In the genomic region with DNA sequence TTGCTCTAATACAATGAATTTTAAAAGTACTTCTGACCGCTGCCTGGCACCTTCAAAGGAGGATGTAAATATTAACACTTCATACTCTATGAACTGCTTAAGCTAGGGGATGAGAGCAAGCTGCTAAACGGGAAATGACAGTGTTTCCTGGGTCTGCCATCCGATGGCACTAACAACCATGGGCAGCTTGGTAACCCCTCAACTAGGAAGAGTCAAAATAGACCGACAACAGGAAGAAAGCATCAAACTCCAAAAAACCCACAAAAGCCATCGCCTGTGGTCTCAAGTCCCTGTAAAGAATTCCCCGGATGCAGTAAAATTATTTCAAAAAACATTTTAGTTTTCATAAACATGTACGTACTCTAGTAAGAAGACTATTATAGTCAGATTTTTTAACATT, we compare ENCODE assay signal across 26 mouse cellular contexts.
DNase-seq lines count a peak whose midpoint lies in the region; ATAC-seq lines count a peak whose summit lies in the region.
"Had no signal": no experiment of that assay in that cellular context is flagged by ENCODE, and none has a peak within 500 bp of the region (broad histone marks: within the 10 kb centered on the region; RNA-seq: fewer than 3 reads in every experiment).

No protein-coding gene starts in this region.

- no peaks in the 10 kb centered on the region for H3K27me3 ChIP-seq in megakaryocyte, embryonic 14.5 days (replicated peaks)
- H3K27me3 ChIP-seq: embryonic facial prominence, embryonic 13.5 days; forebrain, embryonic 13.5 days; heart, embryonic 12.5 days; heart, embryonic 15.5 days had no signal

- peak overlapping the region; percentile 74 for H3K4me3 ChIP-seq in megakaryocyte, embryonic 14.5 days (replicated peaks)
- H3K4me3 ChIP-seq: embryonic facial prominence, embryonic 10.5 days; embryonic facial prominence, embryonic 13.5 days; forebrain, embryonic 10.5 days; forebrain, embryonic 13.5 days; gastrocnemius, adult 2 months; heart, embryonic 12.5 days; heart, embryonic 15.5 days had no signal

- no peak for ATAC-seq in megakaryocyte, adult 5-6 weeks (ENCODE audit: poor library complexity, severe bottlenecking)
- peak; percentile 44 for ATAC-seq in CD4-positive, CD25-positive, alpha-beta regulatory T cell, adult 4 months
- peak; percentile 21 for ATAC-seq in inflammation-experienced regulatory T-cells, adult 6 months
- ATAC-seq: forebrain, embryonic 13.5 days; forebrain, embryonic 16.5 days; hindbrain, postnatal 0 days; intestine, postnatal 0 days had no signal

- H3K4me1 ChIP-seq in megakaryocyte, embryonic 14.5 days: peaks cover 92% of the 10 kb centered on the region

- DNase-seq in frontal cortex, postnatal 14 days (ENCODE audit: low spot score in 2 of 2): no peak
- DNase-seq in embryo, embryonic 10.5 days (ENCODE audit: low spot score): no peak
- DNase-seq: adrenal gland, adult 2 months; adrenal gland, postnatal 14 days; cerebellum, adult 11 months; cerebellum, adult 2 months; cerebellum, adult 9-11 months; cerebellum, postnatal 25 days; embryo, embryonic 11 days; gastrocnemius, adult 2 months; gastrocnemius, postnatal 14 days; heart, postnatal 10 days; heart, postnatal 4 days had no signal

- H3K9me3 ChIP-seq in megakaryocyte, embryonic 14.5 days: no peaks in the 10 kb centered on the region
- H3K9me3 ChIP-seq: embryonic facial prominence, embryonic 10.5 days; embryonic facial prominence, embryonic 13.5 days; forebrain, embryonic 10.5 days; forebrain, embryonic 13.5 days; heart, embryonic 12.5 days; heart, embryonic 15.5 days had no signal

- H3K36me3 ChIP-seq in megakaryocyte, embryonic 14.5 days (replicated peaks; ENCODE audit: low read length): peaks cover 38% of the 10 kb centered on the region
- H3K36me3 ChIP-seq: embryonic facial prominence, embryonic 10.5 days; embryonic facial prominence, embryonic 13.5 days; forebrain, embryonic 10.5 days; heart, embryonic 12.5 days; heart, embryonic 15.5 days had no signal
